ENCODE assay signal across 8 mouse cellular contexts in genomic region chr3:116662463-116662863, GRCm38 (mm10). TPM values are rescaled to one million over a fixed set of nuclear protein-coding genes. Genes with fewer than 3 reads are reported as not detected.
DNase-seq lines count a peak whose midpoint lies in the region; ATAC-seq and TF ChIP-seq lines count a peak whose summit lies in the region.

Gene Mfsd14a (minus strand): TSS chr3:116662677.

- peak within 1 kb of the TSS; percentile 73 for H3K4me2 ChIP-seq in forebrain, embryonic 12.5 days
- peak within 1 kb of the TSS; percentile 78 for H3K4me2 ChIP-seq in heart, postnatal 0 days (ENCODE audit: low read depth, low read length)
- peak within 1 kb of the TSS; percentile 85 for H3K4me2 ChIP-seq in liver, embryonic 16.5 days (ENCODE audit: low read depth, low read length)
- peak within 1 kb of the TSS; percentile 76 for H3K4me2 ChIP-seq in neural tube, embryonic 13.5 days

- TF ChIP-seq EP300 in heart, postnatal 0 days (IDR thresholded peaks at IDR 0.05; ENCODE audit: low read depth): no peak

- H3K27me3 ChIP-seq in E14TG2a.4 (ENCODE audit: insufficient read depth, low read length): no peaks in the 10 kb centered on the region
- H3K27me3 ChIP-seq in forebrain, embryonic 12.5 days: no peaks in the 10 kb centered on the region
- H3K27me3 ChIP-seq in heart, postnatal 0 days (ENCODE audit: control insufficient read depth, insufficient read depth, low read length): no peaks in the 10 kb centered on the region
- H3K27me3 ChIP-seq in liver, embryonic 16.5 days (ENCODE audit: control insufficient read depth, insufficient read depth, low read depth, low read length): no peaks in the 10 kb centered on the region
- H3K27me3 ChIP-seq in neural tube, embryonic 13.5 days: no peaks in the 10 kb centered on the region
- no peaks in the 10 kb centered on the region for H3K27me3 ChIP-seq in testis, adult 2 months (ENCODE audit: control insufficient read depth, insufficient read depth, low read length)

- H3K27ac ChIP-seq in forebrain, embryonic 12.5 days: peak within 1 kb of the TSS; percentile 96
- H3K27ac ChIP-seq in heart, postnatal 0 days (ENCODE audit: low read depth): peak within 1 kb of the TSS; percentile 97
- H3K27ac ChIP-seq in liver, embryonic 16.5 days (ENCODE audit: low read length): peak within 1 kb of the TSS; percentile 88
- peak within 1 kb of the TSS; percentile 97 for H3K27ac ChIP-seq in neural tube, embryonic 13.5 days (replicated peaks)
- H3K27ac ChIP-seq in testis, adult 2 months (ENCODE audit: control insufficient read depth, insufficient read depth, low read depth, low read length): peak within 1 kb of the TSS; percentile 95

- peaks cover 2% of the 10 kb centered on the region; the same call in 1 of the 2 replicates for H3K36me3 ChIP-seq in E14TG2a.4 (ENCODE audit: insufficient read depth, low read length)
- no peaks in the 10 kb centered on the region for H3K36me3 ChIP-seq in forebrain, embryonic 12.5 days (replicated peaks)
- 0 out of 2 replicates have a peak, but pooled peaks cover 5% of the 10 kb centered on the region for H3K36me3 ChIP-seq in heart, postnatal 0 days (replicated peaks; ENCODE audit: control insufficient read depth, insufficient read depth, low read length)
- H3K36me3 ChIP-seq in liver, embryonic 16.5 days (ENCODE audit: control insufficient read depth, insufficient read depth): no peaks in the 10 kb centered on the region
- H3K36me3 ChIP-seq in neural tube, embryonic 13.5 days: no peaks in the 10 kb centered on the region
- no peaks in the 10 kb centered on the region for H3K36me3 ChIP-seq in testis, adult 2 months (ENCODE audit: control insufficient read depth, insufficient read depth, low read length)

- H3K4me3 ChIP-seq in E14TG2a.4 (replicated peaks; ENCODE audit: low read length): peak within 1 kb of the TSS; percentile 93
- H3K4me3 ChIP-seq in forebrain, embryonic 12.5 days (replicated peaks): peak within 1 kb of the TSS; percentile 99
- peak within 1 kb of the TSS; percentile 97 for H3K4me3 ChIP-seq in heart, postnatal 0 days (ENCODE audit: low read depth, low read length)
- H3K4me3 ChIP-seq in liver, embryonic 16.5 days (ENCODE audit: low read depth, low read length): peak within 1 kb of the TSS; percentile 86
- peak within 1 kb of the TSS; percentile 95 for H3K4me3 ChIP-seq in neural tube, embryonic 13.5 days
- H3K4me3 ChIP-seq in testis, adult 2 months (ENCODE audit: control insufficient read depth, low read depth, low read length): peak within 1 kb of the TSS; percentile 91

- ATAC-seq in forebrain, embryonic 12.5 days (ENCODE audit: low FRiP score): peak; percentile 99
- ATAC-seq in heart, postnatal 0 days (ENCODE audit: insufficient read depth, low read depth): peak; percentile 100
- ATAC-seq in liver, embryonic 16.5 days (ENCODE audit: low read depth): peak; percentile 98
- ATAC-seq in neural tube, embryonic 13.5 days (ENCODE audit: low read depth): peak; percentile 99

- peak within 1 kb of the TSS; percentile 97 for H3K9ac ChIP-seq in forebrain, embryonic 12.5 days
- peak within 1 kb of the TSS; percentile 97 for H3K9ac ChIP-seq in heart, postnatal 0 days (replicated peaks; ENCODE audit: low read depth, low read length)
- peak within 1 kb of the TSS; percentile 93 for H3K9ac ChIP-seq in liver, embryonic 16.5 days (ENCODE audit: low read depth, low read length)
- peak within 1 kb of the TSS; percentile 99 for H3K9ac ChIP-seq in neural tube, embryonic 13.5 days

- peak; percentile 93 for DNase-seq in c-Kit-positive CD71-positive TER-119-positive erythroid progenitor cells, embryonic 14.5 days (ENCODE audit: low spot score)
- DNase-seq in heart, postnatal 0 days (ENCODE audit: low spot score): peak; percentile 94
- peak; percentile 100 for DNase-seq in kidney, postnatal 4 days

- under 1% methylated on average over 39 of the region's 39 CpGs for WGBS in forebrain, embryonic 12.5 days
- whole genome bisulfite sequencing in heart, postnatal 0 days: under 1% methylated on average over 39 of the region's 39 CpGs
- WGBS in liver, embryonic 16.5 days (ENCODE audit: insufficient replicate concordance): under 1% methylated on average over 39 of the region's 39 CpGs
- WGBS in neural tube, embryonic 13.5 days: 0% methylated on average over 39 of the region's 39 CpGs

- H3K4me1 ChIP-seq in E14TG2a.4 (replicated peaks; ENCODE audit: low read depth, low read length): peaks cover 72% of the 10 kb centered on the region
- H3K4me1 ChIP-seq in forebrain, embryonic 12.5 days: peaks cover 28% of the 10 kb centered on the region
- peaks cover 24% of the 10 kb centered on the region for H3K4me1 ChIP-seq in heart, postnatal 0 days (ENCODE audit: control insufficient read depth, insufficient read depth)
- peaks cover 27% of the 10 kb centered on the region for H3K4me1 ChIP-seq in liver, embryonic 16.5 days (ENCODE audit: control insufficient read depth, low read depth, low read length)
- peaks cover 38% of the 10 kb centered on the region for H3K4me1 ChIP-seq in neural tube, embryonic 13.5 days (replicated peaks)
- peaks cover 3% of the 10 kb centered on the region for H3K4me1 ChIP-seq in testis, adult 2 months (ENCODE audit: control insufficient read depth, insufficient read depth, low read length)

- no peaks in the 10 kb centered on the region for H3K9me3 ChIP-seq in E14TG2a.4 (ENCODE audit: low read length)
- H3K9me3 ChIP-seq in forebrain, embryonic 12.5 days: no peaks in the 10 kb centered on the region
- no peaks in the 10 kb centered on the region for H3K9me3 ChIP-seq in heart, postnatal 0 days (replicated peaks; ENCODE audit: control insufficient read depth, low read length)
- H3K9me3 ChIP-seq in liver, embryonic 16.5 days (replicated peaks; ENCODE audit: control insufficient read depth, low read length): no peaks in the 10 kb centered on the region
- H3K9me3 ChIP-seq in neural tube, embryonic 13.5 days: no peaks in the 10 kb centered on the region

- peak; percentile 97 for TF ChIP-seq POLR2A in testis, adult 2 months (IDR thresholded peaks at IDR 0.05; ENCODE audit: control insufficient read depth, low read depth, low read length)

- TF ChIP-seq CTCF in E14TG2a.4 (conservative IDR thresholded peaks at IDR 0.05; ENCODE audit: low read length): no peak
- no peak for TF ChIP-seq CTCF in heart, postnatal 0 days (IDR thresholded peaks at IDR 0.05; ENCODE audit: low read depth)
- no peak for TF ChIP-seq CTCF in testis, adult 2 months (IDR thresholded peaks at IDR 0.05; ENCODE audit: control insufficient read depth, insufficient read depth, insufficient replicate concordance, low read depth, low read length)

RNA-seq across cellular contexts. Expression of gene Mfsd14a, which starts in this region (rescaled TPM):
- polyA plus RNA-seq in forebrain, embryonic 12.5 days (2016; fragmentation: Nextera tagmentation; extraction: Ambion mirVana): 77.6 and 79.3 TPM in 2 replicates
- total RNA-seq in heart, postnatal 0 days (2014; rRNA removed; ENCODE audit: low replicate concordance): 36.0 and 44.3 TPM in 2 replicates
- polyA plus RNA-seq in heart, postnatal 0 days (2015; fragmentation: Nextera tagmentation; extraction: Ambion mirVana): 35.7 and 39.9 TPM in 2 replicates
- polyA plus RNA-seq in liver, embryonic 16.5 days (2015; fragmentation: Nextera tagmentation; extraction: Ambion mirVana): 32.0 and 32.8 TPM in 2 replicates
- polyA plus RNA-seq in neural tube, embryonic 13.5 days (2015; fragmentation: Nextera tagmentation; extraction: Ambion mirVana): 55.5 and 63.3 TPM in 2 replicates
- 115 and 145 TPM in 2 replicates for polyA plus RNA-seq in testis, adult 2 months (2012; rRNA removed)

Comparison
In these comparisons a context has a peak if more than half of its experiments do, and no peak if none do; other contexts are left out.
1. Peak in every context shown above with its lines: DNase-seq, ATAC-seq, H3K4me3 ChIP-seq and H3K27ac ChIP-seq.